Mouse (Mus musculus): ENCODE results near the gene Pigp.

The Pigp gene

GRCm38 (mm10) chr16:94358091-94358490, 13.6 kb downstream of the Pigp start:
- DNase-seq (ENCODE audit: extremely low read depth, low read depth) = peak; percentile 38

- no peak for DNase-seq (ENCODE audit: extremely low read depth, low read depth)
Observed at GRCm38 (mm10) chr16:94356776-94357494, 14.7 kb downstream of the Pigp start.

- DNase-seq (ENCODE audit: extremely low read depth, low read depth) = no peak
Observed at GRCm38 (mm10) chr16:94356046-94356445, 15.6 kb downstream of the Pigp start.

GRCm38 (mm10) chr16:94354450-94354849, 17.2 kb downstream of the Pigp start:
- DNase-seq (ENCODE audit: extremely low read depth, low read depth) = no peak

- DNase-seq (ENCODE audit: extremely low read depth, low read depth) = no peak
Observed at GRCm38 (mm10) chr16:94350287-94350677, 21.4 kb downstream of the Pigp start.

GRCm38 (mm10) chr16:94349588-94350286, 21.9 kb downstream of the Pigp start:
- DNase-seq (ENCODE audit: extremely low read depth, low read depth) = no peak

- DNase-seq (ENCODE audit: extremely low read depth, low read depth) = no peak
Observed at GRCm38 (mm10) chr16:94348779-94349178, 22.9 kb downstream of the Pigp start.

- no peak for DNase-seq (ENCODE audit: extremely low read depth, low read depth)
Observed at GRCm38 (mm10) chr16:94347080-94347731, 24.4 kb downstream of the Pigp start.

GRCm38 (mm10) chr16:94345733-94346132, 25.9 kb downstream of the Pigp start:
- no peak for DNase-seq (ENCODE audit: extremely low read depth, low read depth)

GRCm38 (mm10) chr16:94339164-94340160, 32.2 kb downstream of the Pigp start:
- DNase-seq (ENCODE audit: extremely low read depth, low read depth) = peak; percentile 82

- DNase-seq (ENCODE audit: extremely low read depth, low read depth) = no peak
Observed at GRCm38 (mm10) chr16:94335656-94336055, 36.0 kb downstream of the Pigp start.

- DNase-seq (ENCODE audit: extremely low read depth, low read depth) = peak; percentile 63
Observed at GRCm38 (mm10) chr16:94331886-94332252, 39.8 kb downstream of the Pigp start.

- DNase-seq (ENCODE audit: extremely low read depth, low read depth) = no peak
Observed at GRCm38 (mm10) chr16:94331233-94331885, 40.3 kb downstream of the Pigp start.

- DNase-seq (ENCODE audit: extremely low read depth, low read depth) = no peak
Observed at GRCm38 (mm10) chr16:94330429-94330828, 41.2 kb downstream of the Pigp start.

GRCm38 (mm10) chr16:94328881-94329867, 42.5 kb downstream of the Pigp start:
- no peak for DNase-seq (ENCODE audit: extremely low read depth, low read depth)

GRCm38 (mm10) chr16:94327781-94328711, 43.6 kb downstream of the Pigp start, which contains the start of gene Ripply3:
Ripply3 (plus strand) TSS chr16:94328420.
- no peak for DNase-seq (ENCODE audit: extremely low read depth, low read depth)

GRCm38 (mm10) chr16:94326008-94326407, 45.6 kb downstream of the Pigp start:
- DNase-seq (ENCODE audit: extremely low read depth, low read depth) = no peak

GRCm38 (mm10) chr16:94323681-94324080, 48.0 kb downstream of the Pigp start:
- no peak for DNase-seq (ENCODE audit: extremely low read depth, low read depth)
